Comparison of ENCODE assay signal across 14 mouse cellular contexts in the genomic region with DNA sequence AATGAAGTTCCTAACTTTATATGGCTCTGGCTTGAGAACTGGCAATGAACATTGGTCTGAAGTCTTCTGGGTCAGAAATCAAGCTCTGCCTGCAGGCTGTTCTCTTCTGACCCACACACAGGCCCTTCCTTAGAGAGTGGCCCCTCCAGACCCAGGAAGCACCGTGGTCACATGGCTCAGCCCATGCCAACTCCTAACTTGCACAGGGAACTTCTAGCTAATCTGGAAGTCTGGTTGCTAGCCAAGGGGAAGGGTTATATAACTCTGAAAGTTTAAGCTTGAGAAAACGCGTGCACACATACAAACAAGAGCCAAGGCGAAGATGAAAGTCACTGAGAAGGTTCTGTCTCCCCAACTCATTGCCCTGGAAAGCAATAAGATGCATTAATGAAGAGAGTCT.
DNase-seq lines count a peak whose midpoint lies in the region.
"Had no signal": no experiment of that assay in that cellular context is flagged by ENCODE, and none has a peak within 500 bp of the region (broad histone marks: within the 10 kb centered on the region; RNA-seq: fewer than 3 reads in every experiment).

No protein-coding gene starts in this region.

- peak; percentile 34 to 40 for DNase-seq in heart, adult 18-20 months
- DNase-seq in heart, postnatal 4 days: no peak
- peak; percentile 92 for DNase-seq in kidney, adult 9 months
- no peak for DNase-seq in kidney, postnatal 10 days
- peak; percentile 73 for DNase-seq in adipocyte (ENCODE audit: low spot score)
- DNase-seq in kidney, postnatal 14 days: peak; percentile 46
- no peak for DNase-seq in right cerebral cortex, postnatal 10 days (ENCODE audit: low spot score in 2 of 2)
- DNase-seq in frontal cortex, postnatal 36 days (ENCODE audit: low spot score in 2 of 2): no peak
- DNase-seq: adrenal gland, adult 8-10 months; cerebellum, adult 18-20 months; gastrocnemius, postnatal 25 days; left cerebral cortex, postnatal 4 days; right cerebral cortex, postnatal 4 days; thymus, postnatal 4 days had no signal

Comparison
In these comparisons a context has a peak if more than half of its experiments do, and no peak if none do; other contexts are left out.
1. DNase-seq: peak in heart, adult 18-20 months (2 of 2), kidney, adult 9 months (single experiment), adipocyte (single experiment) and kidney, postnatal 14 days (single experiment); none in heart, postnatal 4 days (single experiment), kidney, postnatal 10 days (single experiment), right cerebral cortex, postnatal 10 days (0 of 2) and frontal cortex, postnatal 36 days (0 of 2).